Mouse (Mus musculus): ENCODE measurements at regions not wholly inside any gene's neighbourhood (a gene's known extent, or its start where the extent isn't known, plus 50 kb on each side); places are given as distances from the start of the nearest gene placed in this dataset.

DNA sequence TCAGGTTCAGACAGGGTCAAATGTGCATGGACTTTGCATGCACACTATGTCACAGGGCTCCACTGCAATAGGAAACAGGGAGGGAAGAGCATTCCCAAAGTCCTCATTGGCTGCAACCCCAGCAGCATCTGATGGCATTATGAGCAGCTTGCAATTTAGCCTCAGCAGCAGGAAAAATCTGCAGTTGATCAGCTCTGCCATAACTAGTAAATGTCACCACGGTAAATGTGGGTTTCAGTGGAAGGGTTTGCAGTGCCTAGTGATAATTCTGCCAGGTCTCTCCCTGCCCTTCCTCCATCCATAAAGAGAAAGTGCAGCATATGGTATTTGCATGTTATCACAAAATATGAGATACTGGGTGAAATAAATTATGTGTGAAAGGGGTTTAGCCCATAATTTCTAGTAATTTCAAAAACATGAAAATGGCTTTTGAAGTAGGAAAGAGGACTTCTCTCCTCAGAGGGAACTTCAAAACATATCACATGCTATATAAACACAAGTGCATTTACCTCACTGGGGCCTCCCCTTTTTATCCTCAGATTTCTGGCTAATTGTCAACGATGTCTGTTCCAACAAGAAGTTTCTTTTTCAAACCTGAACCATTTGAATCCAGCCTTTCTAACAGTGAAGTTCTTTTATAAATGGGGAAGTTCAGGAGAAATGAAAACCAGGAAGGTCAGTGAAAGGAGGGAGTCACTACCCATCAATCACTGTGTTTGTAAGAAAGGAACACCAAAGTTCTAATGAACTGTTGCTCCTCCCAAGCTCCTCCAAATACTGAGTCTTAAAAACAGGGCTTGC, 303.5 kb downstream of the Meis1 start:
- peak; percentile 35 for DNase-seq

DNA sequence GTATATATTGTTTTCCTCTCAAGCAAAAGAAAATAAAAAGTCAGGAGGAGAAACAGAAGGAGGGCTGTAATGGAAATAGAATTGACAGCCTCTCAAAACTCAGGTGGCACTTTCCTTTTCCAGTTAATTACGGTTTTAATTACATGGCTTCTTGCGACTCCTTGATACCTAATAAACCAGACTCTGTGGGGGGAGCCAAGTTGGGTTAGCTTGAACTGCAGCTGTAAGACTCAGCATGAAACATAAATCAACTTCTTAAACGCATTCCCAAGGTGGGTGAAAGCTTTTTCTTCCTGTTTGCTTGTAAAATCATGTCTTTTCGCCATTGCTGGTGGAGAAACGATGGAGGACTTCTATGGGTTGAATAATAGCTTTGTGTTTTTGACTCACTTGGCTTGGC, 304.4 kb downstream of the Meis1 start:
- no peak for DNase-seq

DNA sequence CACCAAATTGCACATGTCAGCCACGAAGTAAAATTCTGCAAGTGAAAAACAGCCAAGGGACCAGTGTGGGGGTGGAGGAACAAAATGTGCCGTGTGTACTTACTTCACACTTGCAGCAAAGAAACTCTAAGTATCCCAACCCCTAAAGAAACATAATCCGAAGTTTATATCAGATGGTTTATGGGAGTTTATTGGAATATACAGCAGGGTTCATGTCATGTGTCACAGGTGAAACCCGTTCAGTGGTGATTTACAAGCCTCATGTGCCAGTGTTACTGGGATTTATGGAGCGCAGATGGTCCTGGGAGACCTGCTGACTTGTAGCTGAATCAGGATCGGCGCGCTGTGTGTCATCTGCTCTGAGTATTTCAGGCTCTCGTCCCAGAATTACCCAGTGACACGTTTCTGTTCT, 306.1 kb downstream of the Meis1 start:
- DNase-seq = peak; percentile 83 to 89

DNA sequence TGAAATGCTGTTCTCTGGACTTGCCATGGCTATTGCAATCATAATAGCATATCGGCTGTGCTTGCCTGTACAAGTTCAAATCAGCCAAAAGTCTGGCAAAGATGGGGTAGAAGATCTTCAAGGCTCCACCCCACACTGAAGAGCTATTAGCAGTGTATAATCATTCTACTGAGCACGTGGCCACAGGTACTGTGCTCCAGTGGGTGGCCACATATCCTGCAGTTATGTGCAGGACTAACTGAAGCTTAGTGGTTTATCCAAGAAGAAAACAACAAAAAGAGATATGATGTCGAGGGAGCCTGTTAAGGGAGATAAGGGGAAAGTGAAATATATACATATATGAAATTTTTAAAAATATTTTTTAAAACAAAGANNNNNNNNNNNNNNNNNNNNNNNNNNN, 309.2 kb downstream of the Meis1 start:
- no peak for DNase-seq

DNA sequence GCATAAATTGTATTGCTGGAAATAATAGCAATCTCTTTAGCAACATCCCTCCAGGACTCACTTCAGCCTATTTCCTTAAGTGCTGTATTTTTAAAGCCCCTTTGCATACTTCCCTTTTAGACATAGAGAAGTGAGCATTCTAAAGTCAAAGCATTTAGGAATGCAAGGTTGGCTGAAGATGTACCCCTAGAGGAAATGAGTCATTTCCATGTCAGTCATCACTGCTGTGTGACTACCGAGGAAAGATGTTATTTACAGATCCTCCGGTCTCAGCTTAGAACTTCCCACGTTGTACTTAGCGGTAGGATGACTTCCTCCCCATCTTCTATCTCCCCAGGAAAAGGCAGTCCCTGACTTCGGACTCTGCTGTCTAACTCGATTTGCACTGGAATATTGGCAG, 337.2 kb downstream of the Meis1 start:
- no peak for DNase-seq

DNA sequence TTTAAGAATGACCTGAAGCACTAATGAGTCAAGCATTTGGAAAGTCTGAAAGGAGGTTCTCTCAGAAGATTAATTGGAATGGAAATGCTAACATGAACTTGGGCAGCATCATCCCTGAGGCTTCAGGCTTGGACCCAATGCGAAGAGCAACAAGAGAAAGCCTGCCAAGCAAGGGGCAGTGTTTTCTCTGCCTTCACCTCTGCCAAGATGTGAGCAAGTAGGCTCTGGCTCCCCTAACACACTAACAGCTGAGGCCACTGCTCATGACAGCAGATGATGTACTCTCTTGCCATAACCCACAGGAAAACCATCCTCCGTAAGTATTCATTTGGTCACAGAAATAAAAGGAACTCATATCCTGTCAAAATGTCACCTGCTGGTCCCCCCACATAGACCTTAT, 341.9 kb downstream of the Meis1 start:
- DNase-seq = no peak

DNA sequence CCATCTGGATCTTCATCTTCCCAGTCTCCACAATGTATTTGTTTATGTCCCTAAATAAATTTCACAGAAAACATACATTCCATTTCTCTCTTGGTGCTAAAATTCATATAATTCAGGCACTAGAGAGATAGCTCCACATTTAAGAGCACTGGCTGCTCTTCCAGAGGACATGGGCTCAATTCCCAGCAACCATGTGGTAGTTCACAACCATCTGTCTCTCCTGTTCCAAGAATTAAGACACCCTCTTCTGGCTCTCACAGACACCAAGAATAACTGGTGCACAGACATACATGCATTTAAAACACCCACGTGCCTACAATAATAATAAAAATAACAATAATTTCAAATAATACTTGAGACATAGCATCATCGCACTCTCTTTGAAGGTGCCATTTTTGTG, 347.8 kb downstream of the Meis1 start:
- DNase-seq = no peak

DNA sequence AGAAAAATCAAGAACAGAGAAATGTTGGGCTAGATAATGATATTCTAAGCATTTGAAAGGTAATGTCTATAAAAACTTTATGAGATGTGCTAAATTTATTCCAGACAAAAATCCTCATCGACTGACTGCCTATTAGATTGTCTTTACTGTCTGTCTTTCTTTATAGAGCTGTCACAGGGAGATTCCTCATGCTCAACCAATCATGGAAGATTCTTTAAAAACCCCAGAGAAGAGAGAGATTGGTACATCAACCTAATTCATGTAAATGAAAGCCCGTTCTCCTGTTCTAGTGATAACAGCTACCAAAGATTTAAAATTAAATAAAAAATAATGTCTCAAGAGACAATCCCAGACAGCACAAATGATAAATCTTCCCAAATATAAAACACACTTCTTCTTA, 349.5 kb downstream of the Meis1 start:
- no peak for DNase-seq

DNA sequence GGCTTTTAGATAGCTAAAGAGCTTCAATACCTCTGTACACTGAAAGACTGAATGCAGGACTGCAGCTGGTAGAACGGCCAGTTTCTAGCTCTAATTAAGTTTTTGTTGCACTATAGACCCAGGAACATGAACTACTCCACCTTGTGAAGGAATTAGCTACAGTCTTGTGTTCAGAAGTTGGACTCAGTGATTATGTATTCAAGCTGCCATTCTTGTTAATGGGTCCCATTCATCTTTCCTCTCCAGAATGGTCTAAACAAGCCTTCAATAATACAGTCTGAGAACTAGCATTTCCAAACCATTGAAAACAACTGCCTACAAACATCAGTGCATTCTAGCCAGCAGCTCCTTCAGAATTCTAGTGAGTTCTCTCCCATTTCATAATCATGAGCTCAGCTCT, 362.4 kb downstream of the Meis1 start:
- DNase-seq = no peak

DNA sequence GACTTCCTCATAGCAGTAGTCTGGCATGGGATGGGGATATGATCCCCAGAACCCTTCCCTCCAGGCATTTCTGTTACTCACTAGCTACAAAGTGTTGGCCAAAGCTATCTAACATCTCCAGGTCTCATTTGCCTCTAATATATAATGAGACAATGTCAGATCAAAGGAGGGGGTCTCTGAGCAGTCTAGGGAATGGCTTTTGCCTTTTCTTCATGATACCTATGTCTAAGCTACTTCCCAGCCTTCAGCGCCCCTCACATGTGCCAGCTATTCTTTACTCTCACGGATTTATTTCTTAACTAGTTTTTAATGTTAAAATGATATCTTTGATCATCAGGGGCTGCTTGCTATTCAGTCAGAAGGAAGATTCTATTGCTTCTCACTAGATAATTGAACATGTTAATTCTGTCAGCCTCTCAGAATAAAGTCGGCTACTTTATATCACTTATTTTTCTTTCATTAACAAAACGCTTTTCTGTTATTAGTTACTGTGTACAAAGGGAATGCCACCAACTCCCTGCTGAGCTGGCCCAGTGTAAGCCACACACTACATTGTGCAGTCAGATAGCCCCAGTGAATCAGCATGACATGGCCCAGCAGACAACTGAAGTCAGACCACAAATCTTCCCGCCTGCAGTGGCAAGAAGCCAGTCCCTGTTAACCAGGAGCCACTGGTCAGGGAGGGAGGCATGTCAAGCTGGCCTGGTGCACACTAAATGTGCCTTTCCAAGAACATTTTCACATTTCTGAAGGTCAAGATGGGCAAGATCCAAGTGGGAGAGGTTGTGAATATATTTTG, 386.6 kb downstream of the Meis1 start:
- DNase-seq = peak; percentile 17 to 53

DNA sequence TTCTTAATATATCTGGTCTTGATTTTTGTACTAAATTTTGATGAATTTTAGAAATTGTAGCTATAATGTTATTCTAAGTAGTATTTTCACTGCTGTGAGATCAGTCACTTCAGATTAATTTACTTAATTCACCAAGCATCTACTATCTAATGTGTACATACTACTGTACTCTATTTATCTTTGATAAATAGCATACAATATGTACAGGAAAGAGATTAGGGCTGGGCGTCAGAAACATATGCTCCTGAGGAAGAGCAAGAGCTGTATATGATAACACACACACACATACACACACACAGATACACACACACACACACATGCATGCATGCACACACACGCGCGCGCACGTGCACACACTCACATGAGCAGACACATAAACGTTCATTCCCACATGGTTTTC, 387.2 kb downstream of the Meis1 start:
- DNase-seq = no peak

DNA sequence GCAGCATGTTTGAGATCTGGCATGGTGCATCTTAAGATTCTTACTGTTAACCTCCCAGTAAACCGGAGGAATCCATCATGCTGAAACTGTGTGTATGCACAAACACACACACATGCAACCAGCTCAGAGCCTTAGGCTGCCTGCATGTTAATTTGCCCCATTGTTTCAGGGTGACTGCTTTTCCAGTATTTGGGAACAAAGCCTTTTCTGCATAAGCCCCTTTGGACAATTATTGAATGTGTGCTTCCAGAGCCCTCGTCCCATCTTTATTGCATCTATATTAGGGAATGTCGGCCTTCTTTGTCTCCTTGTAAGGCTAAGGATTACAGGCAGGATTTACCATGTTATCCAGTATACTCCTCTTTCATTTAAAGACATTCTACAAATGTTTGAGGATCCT, 397.0 kb downstream of the Meis1 start:
- no peak for DNase-seq

DNA sequence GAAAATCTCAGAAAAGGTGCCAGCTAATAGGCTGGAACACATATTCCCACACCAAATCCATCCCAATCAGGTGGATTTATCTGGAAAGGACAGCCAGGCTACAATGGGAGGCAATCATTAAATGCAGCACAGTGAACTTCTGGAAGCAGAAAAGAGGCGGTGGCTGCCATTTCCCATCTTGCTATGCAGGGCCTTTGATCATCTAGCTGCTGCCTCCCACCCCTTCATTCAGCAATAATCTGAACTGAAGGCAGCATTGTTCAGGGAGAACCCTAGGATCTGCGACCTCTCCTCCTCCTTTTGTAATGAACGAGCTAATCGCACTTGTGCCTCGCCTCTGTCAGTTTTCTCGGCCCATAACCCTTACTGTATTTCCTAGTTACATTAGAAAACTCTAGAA, 413.9 kb downstream of the Meis1 start:
- no peak for DNase-seq

DNA sequence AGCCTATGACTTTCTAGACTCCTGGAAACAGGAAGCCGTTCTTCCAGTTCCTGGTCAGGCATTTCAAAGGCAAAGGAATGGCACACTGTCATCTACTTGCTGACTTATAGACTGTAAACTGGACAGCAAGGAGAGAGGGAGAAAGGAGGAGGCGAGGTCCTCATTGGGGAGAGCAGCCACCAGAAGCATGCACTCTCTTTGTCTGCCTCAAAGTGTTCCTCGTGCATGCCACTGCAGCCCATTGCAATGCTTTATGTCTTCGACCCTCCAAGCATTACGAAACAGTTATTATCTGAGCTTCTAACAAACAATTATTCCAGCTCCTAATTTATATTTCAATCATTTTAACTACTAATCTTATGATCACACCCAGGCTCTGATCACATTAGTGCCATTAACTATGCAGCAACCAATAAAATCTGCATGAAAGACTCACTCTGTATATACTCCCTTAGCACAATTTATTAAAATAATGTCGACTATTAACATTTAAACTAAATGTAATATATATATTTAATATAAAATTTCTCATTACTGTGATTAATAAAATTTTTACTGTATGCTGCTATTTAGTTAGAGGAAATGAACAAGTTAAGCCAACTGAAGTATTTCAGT, 417.1 kb downstream of the Meis1 start:
- no peak for DNase-seq

DNA sequence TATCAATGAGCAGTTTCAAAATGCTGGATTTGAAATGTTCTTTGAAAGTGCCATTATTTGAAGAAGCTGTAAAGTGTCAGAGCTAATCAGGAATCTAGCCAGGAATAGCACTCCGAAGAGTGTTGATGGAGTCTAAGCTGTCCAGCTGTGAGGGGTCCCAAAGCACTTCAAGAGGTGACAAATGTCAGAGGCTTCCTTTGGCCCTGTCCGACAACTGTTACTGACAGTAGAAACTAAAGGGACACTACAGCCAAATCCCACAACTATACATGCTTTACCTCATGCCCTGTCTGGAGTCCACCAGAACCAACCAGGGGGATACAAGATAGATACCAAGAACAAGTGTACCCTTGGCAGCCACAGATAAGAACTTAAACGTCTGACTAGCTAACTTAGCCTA, 420.4 kb downstream of the Meis1 start:
- DNase-seq = no peak

DNA sequence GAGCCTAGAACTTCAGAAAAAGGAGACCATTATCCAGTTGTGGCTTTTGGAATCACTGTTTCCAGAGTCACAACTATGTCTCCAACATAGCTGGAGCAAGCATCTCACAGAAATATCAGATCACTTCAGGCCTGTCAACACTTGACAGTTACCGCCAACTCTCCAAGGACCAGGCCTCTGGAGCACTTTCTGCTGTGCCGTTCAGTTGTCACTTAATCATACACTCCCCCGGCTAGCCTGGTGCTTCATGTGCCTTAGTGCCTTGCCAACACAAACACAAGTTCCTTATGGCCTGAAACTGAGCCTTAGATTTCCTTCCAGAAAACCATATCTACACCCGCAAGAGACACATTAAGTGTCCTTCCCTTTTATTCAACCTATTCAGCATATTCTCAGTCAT, 421.8 kb downstream of the Meis1 start:
- DNase-seq = no peak

DNA sequence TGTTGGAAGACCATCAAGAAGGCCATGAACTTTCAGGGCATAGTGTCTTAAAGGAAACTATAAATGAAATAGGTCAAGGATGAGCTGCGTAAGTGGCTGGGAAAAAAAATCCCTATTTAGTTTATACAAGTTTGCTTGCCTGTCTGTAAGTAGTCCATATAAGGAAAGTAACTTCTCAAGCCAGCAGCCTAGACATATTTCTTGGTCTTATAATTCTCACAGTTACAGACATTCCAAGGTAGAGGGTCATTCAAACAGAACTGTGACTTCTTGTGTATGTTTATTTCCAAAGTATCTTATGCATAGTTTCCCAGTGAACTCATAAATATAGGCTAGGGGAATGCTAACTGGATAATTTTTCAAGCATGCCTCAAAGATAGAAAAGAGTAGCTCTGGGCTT, 428.3 kb downstream of the Meis1 start:
- DNase-seq = no peak

DNA sequence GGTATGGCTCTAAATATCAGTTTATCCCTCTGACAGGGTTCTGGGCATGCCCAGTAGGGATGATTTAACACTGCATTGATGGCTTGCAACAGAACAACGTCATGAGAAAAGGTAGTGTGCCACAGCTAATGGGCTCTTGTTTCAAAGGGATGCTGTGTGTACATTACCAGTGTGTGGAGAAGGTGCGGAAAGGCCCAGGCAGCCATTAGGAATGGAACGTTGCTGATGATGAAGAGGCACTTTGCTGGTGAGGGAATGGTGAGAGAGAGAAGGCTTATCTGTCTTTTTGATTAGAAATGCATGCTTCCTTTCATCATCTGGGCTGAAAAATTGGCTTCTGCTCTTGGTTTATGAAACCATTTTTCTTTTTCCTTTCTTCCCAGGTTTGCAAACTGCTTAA, 432.3 kb downstream of the Meis1 start:
- no peak for DNase-seq

DNA sequence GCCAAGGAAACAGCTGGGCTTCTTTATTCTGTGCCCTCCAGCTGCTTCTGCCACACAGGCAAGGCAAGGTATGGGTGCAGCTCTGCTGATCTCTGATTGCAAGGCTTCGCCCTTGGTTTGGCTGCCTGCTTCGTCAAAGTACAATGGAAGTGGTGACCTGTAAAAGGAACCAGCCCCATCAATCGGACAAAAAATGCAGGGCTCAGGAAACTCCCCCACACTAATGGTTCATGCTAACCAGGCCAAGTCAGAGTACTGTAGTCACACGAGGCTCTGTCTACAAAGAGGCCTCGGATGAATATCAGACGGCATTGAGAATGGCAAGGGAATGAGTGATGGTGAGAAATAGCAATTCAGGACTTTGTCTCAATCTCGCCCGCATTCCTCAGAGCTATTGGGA, 433.8 kb downstream of the Meis1 start:
- DNase-seq = no peak

DNA sequence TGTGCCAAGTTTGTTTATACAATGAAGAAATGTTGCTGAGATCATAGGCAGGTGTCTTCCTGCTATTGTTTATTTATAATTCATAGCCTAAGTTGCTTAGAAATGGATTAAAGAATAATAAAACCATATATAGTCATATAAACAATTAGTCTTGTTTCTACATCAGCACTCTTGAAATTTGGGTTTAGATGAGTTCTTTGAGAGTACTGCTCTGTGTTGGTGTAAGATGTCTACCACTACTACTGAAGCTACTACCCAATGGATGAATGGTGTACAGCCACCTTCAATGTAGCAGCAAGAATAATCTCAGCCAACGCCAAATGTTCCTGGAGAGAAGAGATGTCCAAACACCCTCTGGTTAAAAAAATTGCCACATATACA, 436.0 kb downstream of the Meis1 start:
- DNase-seq = no peak

DNA sequence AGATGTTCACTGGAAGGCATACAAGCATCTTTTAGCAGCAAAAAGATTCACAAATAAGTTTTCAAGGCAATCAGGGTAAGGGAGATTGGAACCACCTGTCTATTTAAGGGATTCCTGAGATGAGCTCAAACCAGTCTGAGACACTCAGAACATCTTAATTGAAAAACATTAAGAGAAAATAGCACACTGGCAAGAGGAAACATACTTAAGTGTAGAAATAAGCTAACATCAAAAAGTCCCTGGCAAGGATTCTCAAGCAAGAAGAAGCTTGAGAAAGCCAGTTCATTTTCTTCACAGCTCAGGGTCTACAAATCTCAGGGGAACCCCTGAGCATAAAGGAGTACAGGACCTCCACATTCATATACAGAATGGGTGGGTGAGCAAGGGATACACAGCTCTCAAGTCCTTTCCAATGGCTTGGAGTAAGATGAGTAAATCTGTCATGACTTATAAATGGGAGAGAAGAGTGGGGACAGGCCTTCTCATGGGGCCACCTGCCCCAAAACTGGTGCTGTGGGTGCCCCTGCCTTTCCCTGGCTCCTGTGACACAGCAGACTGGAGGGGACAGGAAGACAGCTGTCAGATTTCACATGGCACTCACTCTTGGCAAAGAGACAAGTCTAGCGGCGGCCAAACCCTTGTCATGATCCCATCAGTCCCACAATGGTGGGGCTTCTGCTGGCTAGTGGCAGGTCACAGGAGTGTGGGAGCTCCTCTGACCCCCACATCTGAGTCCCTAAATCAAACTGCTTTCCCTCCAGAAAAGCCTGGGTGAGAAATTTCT, 436.6 kb downstream of the Meis1 start:
- DNase-seq = peak; percentile 64 to 74

DNA sequence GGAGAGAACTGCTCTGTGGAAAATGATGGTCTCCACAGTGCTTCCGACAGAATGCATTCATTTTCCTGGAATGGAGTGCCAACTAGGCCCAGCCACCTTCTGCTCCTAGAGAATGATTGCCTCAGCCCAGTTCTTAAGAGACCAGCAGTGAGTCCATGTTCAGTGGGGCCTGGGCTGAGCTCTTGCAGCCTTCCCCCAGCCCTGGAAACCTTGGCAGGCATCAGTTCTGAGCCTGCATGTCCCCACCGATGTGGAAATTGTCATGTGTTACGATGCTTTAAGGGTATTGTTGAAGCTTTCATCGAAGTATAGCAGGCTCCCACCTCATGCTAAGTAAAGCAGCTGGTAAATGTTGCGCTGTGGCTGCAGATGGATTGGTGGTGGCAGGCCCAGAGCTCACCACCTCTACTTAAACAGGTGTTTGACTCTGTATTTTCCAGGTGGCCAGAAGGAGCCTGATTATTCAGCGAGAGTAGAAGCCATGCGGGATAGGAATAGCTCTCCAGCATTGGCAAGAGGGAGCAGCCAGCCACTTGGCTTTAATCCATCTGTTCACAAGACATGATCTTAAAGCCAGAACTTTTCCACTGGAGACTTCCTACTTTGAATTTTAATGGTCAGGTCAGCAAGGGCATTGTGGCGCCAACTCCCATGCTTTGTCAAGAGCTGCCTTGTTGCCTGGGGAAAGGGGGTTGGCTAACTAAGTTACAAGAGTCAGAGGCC, 437.5 kb downstream of the Meis1 start:
- peak; percentile 25 to 35 for DNase-seq
